Mouse (Mus musculus) adrenal gland, adult (tissue): ENCODE measurements around the gene Aamp.

Experiments
- DNase-seq, 2 experiments: peaks; one replicate each; pipeline ENCODE4 v3.0.0; 2022 to 2023; ENCODE audit warnings: low spot score in 1 of 2; ENCODE audit not compliant: inconsistent age in 2 of 2

Aamp gene

GRCm38 (mm10) chr1:74240311-74240710, 44.2 kb downstream of the Aamp start:
- peak in 1 of 2 experiments; percentile 44 for DNase-seq

GRCm38 (mm10) chr1:74239618-74240017, 44.9 kb downstream of the Aamp start:
- DNase-seq = peak in 1 of 2 experiments; percentile 44

- no peak for DNase-seq
Measured at GRCm38 (mm10) chr1:74239162-74239561, 45.4 kb downstream of the Aamp start.

GRCm38 (mm10) chr1:74238136-74238535, 46.4 kb downstream of the Aamp start:
- no peak for DNase-seq

DNA sequence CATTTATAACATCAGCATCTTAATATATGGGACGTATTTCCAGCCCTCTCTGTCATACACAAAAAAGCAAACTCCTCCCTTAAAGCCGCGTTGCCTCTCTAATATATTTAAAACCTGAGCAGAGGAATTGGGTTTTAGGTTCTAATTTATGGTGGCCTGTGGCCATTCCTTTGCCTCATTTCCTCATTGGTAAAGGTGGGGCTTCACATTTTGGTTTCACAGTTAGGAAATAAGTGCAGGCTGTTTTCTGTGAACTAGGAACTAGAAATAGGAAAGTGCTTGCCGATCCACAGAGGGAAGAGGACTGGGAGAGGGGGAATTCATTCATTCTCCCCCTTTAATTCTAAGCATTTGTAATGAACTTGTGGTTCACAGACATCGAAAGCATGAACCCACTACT, 46.9 kb downstream of the Aamp start:
- peak in 1 of 2 experiments; percentile 38 for DNase-seq

- DNase-seq = no peak
Measured at GRCm38 (mm10) chr1:74236590-74237317, 47.8 kb downstream of the Aamp start.

GRCm38 (mm10) chr1:74235938-74236589, 48.5 kb downstream of the Aamp start, which contains the start of gene Arpc2:
Arpc2 (plus strand) TSS chr1:74236084.
- peak; percentile 99 for DNase-seq

GRCm38 (mm10) chr1:74230992-74231391, 53.5 kb downstream of the Aamp start:
- no peak for DNase-seq

DNA sequence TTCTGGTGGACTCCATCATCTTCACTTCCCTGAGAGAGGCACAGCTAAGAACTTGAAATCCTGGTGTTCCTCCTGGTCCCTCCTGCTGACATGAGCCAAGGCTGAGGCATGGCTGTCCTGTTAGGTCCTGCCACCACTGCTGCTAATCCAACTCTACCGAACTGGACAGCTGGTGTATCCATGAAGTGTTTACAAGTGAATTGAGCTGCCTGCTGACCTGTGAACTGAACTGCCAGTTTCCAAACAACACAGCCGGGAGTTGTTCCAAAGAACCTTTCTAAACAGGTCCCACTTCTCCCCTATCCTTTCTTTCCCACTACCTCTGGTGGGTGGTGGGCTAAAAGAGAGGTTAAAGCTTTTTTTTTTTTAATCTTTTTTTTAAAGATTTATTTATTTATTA, 54.6 kb downstream of the Aamp start:
- DNase-seq = no peak
